Mouse (Mus musculus) layer of hippocampus, adult 8-10 months (tissue): ENCODE measurements around the gene Zfp523. TPM values are rescaled to one million over a fixed set of nuclear protein-coding genes. Genes with fewer than 3 reads are reported as not detected.
"Not testable (repeated sequence)": the region's sequence is repeated elsewhere in the genome, so short reads cannot be mapped to it uniquely, and the experiment has no call there.

Experiments
- DNase-seq, 2 experiments: peaks; one replicate each; pipeline ENCODE4 v3.0.0; 2022; ENCODE audit warnings: low spot score in 2 of 2
- total RNA-seq, 4 experiments: library from RNA; stranded (reverse); gene quantifications; 2 replicates each; pipeline ENCODE4 v1.2.4; 2022

The Zfp523 gene
- total RNA-seq, 4 experiments from 2014 or later, result 91.9 to 107 (median 101) TPM

DNA sequence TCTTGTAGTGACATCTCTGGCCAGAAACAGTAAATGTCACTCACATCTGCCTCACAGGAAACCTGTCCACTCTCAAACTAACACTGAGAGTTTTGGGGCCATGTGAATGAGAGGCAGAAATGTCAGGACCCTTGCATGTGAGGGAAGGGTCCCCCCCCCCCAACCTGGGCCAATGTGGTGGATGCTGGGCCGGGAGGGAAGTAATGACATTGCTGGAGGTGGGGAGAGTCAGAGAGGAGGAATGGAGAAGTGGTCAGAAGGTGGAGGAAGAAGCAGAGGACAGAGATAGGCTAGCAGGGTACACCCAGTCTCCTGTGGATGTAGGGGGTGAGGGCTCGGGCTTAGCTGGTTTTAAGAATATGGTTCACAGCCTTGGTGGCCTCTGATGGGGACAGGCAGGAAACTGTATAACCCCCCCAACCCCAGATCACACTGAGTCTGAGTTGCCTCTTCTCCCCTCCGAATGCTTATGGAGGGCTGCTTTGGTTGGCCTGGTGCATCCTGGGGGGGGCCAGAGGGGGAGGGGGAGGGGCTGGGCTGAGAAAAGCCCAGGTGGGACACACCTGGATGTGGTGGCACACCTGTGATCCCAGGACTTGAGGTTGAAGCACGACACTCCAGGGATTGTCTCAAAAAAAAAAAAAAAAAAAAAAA lies 32.7 kb downstream of the Zfp523 start:
- no peak for DNase-seq

DNA sequence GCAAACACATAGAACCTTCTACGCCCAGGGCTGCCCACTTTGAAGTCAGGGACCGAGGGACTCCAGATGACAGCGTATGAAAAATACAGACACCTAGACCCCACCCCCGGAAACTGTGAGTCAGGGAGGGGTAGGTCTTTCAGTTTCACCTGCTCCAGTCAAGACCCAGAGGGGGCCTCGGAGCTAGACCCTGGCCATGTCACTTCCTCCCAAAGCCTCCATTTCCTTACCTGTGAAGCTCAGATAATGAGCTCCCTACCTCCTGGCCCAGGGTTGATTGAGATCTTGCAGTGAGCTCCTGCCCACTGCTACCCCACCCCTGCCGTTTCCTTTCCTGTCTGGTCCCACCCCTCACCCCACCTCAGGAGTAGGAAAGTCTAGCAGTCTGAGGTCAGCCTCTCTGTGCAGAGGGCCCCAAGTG lies 35.0 kb downstream of the Zfp523 start:
- DNase-seq, result no peak

DNA sequence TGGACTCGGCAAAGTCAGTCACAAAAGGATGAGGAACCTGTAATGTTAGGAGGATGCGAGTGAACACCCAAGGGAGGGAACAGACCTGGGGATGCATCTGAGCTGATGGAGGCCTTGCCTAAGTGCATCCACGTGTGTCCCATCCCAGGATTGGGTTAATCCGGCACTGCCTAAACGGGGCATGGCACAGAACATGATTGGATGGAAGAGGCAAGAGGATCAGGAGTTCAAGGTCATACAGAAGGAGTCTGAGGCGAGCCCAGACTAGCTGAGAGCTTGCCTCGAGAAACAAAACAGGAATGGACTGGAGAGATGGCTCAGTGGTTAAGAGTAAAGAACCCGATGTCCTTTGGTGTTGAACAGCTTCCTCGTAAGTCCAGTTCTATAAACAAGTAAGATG lies 35.5 kb downstream of the Zfp523 start:
- DNase-seq, result no peak

DNA sequence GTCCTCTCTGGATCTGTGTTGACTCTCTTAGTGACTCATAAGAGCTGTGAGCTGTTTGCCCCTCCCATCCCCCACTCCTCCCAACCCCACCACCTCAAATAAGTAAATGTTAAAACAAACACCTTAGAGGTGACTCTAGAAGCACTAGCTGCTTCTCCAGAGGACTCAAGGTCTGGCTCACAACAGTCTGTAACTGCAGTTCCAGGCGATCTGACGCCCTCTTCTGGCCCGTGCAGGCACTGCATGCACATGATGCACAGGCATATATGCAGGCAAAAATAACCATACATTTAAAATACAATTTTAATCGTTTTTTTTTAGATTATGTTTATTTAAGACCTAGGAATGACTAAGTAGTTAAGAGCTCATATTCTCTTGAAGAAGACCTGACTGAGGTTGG lies 36.3 kb downstream of the Zfp523 start:
- DNase-seq, result no peak

DNA sequence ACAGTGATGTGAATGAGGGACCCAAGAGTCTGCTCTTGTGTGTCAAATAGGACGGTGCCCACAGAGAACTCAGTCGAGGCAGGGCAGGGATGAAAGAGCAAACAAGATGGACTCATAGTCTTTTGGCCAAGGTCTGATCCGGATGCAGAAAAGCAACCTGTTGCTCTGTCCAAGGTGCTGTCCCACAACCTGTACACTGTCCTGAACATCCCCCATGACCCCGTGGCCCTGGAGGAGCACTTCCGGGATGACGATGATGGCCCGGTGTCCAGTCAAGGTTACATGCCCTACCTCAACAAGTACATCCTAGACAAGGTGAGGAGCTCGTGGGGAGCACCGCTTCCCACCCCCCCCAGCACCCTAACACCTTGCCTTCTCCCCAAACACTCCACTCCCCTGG lies 39.9 kb downstream of the Zfp523 start:
- DNase-seq, result no peak

DNA sequence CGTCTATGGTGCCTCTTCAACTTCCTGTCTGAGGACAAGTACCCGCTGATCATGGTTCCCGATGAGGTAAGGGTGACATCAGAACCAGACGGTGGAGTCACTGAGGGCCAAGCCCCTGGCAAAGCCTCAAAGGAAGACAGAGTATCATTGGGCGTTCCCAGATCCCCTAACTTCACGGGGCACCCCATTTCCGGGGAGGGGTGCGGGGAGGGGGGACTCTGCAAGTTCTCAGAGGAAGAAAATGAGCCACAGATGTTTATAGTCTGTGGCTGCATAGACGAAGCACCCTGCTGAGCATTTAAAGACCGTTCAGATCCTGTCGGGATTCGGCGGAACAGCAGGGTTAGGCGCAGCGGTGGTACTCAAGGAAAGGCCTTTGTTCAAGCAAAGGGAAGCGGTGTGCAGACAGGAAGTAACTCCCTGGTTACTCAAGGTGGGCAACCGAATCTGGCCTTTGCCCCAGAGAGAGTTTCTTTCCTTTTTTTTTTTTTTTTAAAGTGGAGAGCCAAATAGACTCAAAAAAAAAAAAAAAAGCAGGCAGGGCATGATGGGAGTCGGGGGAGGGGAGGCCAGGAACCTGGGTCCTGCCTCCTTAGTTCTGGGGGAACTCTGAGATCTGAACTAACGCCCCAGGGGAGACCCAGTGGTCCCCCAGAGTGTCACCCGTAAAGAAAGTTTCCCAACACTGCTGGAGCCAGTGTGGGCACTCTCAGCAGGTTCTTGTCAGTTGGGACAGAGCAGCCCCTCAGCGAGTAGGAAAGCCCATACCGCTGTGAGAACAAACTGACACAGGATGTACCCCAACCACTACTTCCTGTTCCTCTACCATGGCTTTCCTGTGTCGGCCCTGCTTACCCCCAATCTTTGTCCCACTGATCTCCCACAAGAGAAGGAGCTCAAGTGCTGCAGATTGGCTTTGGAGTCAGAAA lies 41.1 kb downstream of the Zfp523 start:
- DNase-seq, result no peak

DNA sequence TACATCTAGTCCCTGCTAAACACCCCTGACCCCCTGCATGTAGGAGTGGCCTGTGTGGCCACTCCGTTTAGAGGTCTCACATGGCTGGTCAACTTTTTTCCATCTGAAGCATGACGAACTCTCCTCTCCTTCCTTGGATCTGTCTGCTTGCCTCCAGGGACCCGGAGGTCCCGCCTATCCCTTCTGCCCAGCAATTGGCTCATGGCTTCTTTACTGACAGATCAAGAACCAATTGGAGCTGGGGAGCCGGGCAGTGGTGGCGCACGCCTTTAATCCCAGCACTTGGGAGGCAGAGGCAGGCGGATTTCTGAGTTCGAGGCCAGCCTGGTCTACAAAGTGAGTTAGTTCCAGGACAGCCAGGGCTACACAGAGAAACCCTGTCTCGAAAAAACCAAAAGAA lies 45.5 kb downstream of the Zfp523 start:
- DNase-seq, result not testable (repeated sequence)

DNA sequence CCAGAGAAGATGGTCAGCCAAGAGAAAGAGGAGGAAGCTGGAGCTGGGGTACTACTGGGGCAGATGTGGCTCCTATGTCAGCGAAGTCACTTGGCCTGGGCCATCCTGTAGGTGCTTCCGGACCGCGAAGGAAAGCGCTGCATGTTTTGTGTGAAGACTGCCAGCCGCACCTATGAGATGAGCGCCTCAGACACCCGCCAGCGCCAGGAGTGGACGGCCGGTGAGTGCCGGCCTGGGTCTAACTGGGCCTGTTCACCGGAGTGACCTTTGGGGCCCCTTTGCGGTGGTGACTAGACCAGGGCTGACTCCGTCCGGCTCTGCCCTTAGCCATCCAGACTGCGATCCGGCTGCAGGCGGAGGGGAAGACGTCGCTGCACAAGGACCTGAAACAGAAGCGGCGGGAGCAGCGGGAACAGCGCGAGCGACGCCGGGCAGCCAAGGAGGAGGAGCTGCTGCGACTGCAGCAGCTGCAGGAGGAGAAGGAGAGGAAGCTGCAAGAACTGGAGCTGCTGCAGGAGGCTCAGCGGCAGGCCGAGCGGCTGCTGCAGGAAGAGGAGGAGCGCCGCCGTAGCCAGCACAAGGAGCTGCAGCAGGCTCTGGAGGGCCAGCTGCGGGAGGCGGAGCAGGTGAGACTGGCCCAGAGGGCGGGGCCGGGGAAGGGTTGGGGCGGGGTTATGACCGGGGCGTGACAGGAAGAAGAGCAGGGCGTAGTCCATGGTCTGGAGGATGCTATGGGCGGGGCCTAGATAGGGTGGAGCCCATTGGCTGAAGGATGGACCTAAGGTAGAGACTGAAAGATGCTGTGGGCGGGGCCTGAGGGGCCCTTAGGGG lies 46.8 kb downstream of the Zfp523 start:
- DNase-seq, result peak; percentile 78 to 82

DNA sequence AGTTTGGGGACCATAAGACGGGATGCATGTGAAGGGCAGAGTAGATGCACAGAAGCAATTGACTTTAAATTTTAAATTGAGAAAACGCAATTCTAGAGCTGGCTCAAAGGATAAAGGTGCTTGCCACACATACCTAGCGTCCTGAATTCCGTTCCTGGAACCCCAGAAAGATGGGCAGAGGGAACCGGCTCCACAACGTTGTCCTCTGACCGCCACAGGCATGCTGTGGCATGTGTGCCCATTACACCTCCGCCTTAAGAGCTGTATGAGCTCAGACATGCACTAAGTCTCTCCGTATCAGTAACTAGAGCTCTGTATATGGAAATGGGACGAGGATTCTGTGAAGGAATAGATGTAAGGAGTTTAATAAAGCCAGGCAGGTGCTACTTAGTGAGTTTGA lies 47.7 kb downstream of the Zfp523 start:
- no peak for DNase-seq

DNA sequence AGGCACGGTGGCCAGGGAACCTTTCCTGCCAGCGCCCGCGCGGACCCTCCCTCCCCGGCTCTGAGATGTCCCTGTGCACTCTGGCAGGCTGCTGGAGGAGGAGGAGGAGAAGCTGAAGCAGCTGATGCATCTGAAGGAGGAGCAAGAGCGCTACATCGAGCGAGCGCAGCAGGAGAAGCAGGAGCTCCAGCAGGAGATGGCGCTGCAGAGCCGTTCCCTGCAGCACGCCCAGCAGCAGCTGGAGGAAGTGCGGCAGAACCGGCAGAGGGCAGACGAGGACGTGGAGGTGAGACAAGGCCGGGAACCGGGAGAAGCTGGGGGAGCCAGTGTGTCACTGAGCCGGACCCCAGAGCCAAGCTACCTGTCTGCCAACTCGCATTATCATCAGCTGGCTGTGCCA lies 49.1 kb downstream of the Zfp523 start:
- DNase-seq, result peak; percentile 87 to 92

DNA sequence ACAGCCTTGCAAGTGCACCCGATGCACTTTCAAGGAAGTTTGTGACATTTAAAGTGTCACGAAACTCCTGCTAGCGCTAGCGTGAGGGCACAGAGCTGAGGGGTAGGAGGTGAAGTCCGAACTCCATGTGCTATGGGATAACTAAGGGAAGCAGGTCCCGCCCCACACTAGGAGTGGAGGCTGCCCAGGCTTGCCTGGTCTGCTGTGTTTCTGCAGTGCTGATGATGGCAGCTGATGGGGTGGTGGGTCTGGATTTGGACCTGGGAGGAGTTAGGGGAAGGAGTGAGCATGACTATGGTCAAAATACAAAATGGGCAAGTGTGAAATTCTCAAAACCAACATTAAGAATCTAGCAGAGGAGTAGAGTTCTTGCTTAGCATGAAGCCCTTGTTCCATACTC lies 53.6 kb downstream of the Zfp523 start:
- no peak for DNase-seq

DNA sequence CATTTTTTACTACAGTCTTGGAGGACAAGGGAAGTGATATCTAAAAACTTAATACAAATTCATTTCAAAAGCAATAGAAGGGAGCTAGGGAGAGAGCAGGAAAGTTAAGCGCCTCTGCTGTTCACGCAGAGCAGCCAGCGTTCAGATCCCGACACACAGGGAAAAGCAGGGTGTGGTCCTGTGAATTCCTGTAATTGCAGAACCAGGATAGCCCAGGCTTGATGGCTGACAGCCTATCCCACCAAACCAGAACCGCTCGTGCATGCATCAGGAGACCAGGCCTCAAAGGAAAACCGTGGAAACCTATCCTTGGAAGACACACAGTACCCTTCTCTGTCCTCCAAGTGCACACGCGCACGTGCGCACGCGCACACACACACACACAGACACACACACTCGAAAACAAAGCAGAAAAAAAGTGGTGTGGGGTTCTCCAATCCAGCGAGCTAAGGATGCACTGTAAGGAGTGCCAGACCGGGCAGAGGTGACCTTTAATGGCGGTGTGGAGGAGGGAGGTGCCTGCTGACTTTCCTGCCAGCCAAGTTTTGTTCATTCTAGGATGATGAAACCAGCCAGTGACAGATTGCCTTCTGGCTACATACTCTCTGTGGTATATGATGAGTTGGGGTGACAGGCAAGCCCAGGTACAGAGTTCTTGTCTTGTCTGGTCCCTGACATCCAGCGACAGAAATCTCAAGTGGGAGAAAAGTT lies 54.3 kb downstream of the Zfp523 start:
- no peak for DNase-seq

DNA sequence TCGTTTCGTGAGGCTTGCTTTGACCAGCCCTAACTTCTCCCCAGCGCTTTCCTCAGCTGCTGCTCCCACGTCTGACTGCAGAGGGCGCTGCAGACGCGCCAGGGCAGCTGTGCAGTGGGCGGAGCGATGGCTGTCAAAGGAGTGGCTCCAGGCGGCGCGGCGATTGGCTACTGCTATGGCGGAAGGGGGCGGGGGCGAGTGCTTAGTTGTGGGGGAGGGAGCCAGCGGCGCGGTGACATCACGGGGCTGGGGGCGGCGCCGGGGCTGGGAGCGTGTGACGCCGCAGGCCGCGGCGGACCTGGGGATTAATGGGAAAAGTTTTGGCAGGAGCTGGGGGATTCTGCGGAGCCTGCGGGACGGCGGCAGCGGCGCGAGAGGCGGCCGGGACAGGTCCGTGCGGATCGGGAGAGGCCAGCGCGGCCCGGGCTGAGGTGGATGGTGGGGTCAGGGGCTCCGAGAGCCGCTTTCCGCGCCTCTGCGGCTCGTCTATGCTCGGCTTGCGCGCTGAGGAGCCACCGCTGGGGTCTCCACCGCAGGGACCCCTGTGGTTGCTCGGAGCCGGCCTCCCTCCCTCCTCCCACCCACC lies 55.6 kb downstream of the Zfp523 start, which contains the start of gene Ppard:
Gene Ppard (plus strand): TSS at position 226 of the 586 bp plus-strand sequence.
- DNase-seq, result peak; percentile 93 to 97

DNA sequence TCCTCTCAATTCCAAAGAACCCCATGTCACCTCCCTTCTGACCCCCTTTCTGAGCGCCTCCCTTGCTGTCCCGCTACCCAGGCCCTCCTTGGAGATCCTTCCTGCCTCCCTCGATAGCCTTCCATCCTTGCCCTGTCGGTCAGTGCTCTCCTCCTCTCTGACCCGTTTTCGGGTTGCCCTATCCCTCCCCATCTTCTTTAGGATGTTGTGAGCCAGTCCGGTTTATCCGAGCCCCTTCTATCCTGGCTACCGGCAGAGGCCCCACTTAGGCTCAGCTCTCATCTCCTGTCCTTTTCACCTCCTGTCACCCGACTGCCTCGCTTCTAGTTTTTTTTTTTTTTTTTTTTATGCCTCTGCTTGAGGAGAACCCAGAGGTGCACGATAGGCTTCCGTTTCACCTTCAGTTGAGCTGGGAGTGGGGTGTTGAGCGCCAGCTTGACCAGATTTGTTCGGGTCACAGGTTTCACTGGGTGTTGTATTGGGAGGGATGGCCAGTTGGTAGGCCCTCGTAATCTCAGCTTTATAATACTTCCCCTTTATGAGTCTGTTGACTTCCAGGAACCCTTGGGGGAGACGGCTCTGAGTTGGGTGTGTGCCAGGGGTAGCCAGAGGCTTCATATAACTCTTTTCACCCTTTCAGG lies 56.3 kb downstream of the Zfp523 start:
- no peak for DNase-seq

DNA sequence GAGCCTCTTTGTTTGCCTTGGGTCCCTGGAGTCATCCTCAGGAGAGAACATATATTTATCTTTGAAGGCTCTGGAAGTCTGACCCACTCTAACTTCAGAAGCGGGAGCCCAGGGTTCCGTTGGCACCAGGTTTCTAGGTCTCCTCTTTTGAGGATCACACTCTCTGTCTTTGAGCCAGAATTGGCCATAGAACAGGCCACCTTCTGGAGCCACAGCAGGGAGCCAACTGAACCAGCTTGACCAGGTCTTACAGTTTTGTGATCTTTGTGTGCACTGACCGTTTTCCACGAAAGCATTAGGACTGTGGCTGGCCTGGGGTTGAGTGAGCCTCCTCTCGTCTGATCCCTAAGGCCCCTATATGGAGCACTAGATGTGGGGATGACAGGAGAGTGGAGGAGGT lies 57.7 kb downstream of the Zfp523 start:
- DNase-seq, result no peak

DNA sequence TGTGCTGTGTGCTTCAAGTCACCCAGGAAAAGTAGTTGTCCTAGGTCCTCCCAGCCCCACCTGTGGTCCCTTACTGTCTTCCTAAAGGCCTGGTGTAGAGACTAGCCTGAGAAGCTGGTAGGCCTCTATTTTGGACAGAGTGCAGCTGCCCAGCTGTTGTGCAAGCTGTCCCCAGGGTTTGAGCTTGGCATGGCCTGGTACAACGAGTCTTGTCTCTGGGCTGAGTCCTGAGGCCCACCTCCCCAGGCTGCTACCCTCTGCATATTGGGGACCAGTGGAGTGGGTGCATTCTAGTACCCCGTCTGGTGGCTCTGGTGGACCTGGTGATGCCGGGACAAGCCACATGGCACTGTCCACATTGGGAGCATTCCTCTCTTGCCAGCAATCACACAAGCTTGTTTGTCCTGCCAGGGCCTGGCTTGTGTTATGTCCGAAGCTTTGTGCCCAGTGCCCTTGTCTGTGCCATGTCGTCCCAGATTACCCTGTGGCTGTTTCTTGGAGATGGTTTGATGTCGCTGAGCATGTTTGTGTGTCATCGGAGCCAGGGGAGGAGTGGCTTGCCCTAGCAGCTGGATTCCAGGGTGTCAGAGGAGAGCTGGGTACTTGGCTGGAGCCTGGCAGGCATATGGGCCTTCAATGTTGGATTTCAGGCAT lies 59.2 kb downstream of the Zfp523 start:
- DNase-seq, result no peak

DNA sequence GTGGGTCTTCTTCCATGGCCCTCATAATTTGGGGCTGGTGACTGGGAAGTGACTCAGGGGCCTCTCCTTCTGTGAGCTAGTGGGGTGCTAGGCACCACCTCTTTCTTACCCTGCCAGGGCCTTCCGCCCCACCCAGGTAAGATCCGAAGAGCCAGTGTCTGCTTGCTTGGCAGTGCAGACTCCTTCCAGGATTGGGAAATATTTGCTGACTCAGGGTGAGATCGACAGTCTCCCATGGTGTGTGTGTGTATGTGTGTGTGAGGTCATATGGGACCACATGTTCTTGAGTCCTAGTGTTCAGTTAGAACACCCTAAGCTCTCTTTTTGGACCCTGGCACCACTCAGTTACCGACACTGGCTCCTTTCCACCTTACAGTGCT lies 59.7 kb downstream of the Zfp523 start:
- DNase-seq, result no peak

DNA sequence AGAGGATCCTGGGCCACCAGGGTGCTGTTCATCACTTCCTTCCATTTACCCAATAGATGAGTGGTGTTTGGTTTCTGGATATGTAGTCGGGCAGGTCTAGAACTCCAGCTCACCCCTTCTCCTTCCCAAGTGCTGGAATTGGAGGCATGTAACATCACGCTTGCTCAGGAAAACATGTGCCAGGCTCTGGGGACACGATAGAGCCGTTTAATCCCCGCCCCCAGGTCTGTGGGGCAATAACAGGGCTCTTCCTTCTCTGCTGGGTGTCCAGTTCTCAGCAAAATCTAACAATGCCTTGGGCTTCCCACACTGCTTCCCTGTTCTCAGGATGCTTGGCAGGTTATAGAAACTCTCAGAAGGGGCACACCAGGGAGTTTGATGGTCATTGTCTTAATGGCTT lies 60.4 kb downstream of the Zfp523 start:
- no peak for DNase-seq

DNA sequence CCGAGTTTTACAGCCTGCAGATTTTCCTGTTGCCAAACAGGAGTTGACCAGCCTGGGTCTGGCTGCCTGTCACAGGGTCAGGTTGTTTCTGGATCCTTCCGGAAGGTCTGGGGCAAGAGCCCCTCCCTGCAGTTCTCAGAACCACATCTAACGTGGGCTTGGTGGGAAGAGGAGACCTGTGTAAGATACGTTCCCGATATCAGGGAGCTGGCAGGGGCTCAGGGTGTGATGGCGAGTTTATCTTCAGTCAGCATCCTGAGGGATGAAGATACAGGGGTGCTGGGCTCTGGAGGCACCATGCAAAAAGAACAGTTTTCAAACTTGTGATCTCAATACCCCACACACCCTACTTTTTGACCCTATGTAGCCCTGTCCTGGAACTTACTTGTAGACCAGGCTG lies 60.9 kb downstream of the Zfp523 start:
- DNase-seq, result no peak

DNA sequence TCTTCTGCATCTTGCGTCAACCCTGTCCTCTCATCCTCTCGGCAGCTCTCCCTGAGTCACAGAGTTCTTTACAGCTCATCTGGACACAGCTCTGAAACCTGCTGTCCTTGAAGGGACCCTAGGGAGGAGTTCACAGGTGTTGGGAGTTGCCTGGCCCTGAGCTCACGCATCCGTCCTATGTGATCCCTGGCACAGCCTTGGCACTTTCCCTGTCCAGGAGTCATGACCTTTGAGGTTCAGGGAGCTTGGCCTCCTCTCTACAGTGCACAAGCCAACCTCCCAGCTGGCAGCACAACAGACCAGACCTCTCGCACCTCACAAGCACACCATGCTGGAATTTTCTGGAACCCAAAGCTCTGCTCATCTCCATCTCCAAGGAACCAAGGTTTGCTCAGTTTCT lies 63.9 kb downstream of the Zfp523 start:
- no peak for DNase-seq
